Mouse (Mus musculus) lung, postnatal 14 days (tissue): ENCODE results near the gene Ccdc9.
"Not testable (repeated sequence)": the region's sequence is repeated elsewhere in the genome, so short reads cannot be mapped to it uniquely, and the experiment has no call there.

Source experiments
- DNase-seq: peaks from one replicate; pipeline ENCODE4 v3.0.0; 2021

Ccdc9 gene

GRCm38 (mm10) chr7:16308093-16308492 is 21.5 kb upstream of the Ccdc9 start, which contains the start of gene Bbc3:
TSS of gene Bbc3 (plus strand) at chr7:16308393.
- not testable (repeated sequence) for DNase-seq

- DNase-seq: not testable (repeated sequence)
Observed at GRCm38 (mm10) chr7:16307141-16307540, 20.5 kb upstream of the Ccdc9 start.

GRCm38 (mm10) chr7:16299419-16300035 is 12.9 kb upstream of the Ccdc9 start:
- DNase-seq: peak; percentile 88

- DNase-seq: no peak
Observed at GRCm38 (mm10) chr7:16298927-16299326, 12.3 kb upstream of the Ccdc9 start.

- no peak for DNase-seq
Observed at GRCm38 (mm10) chr7:16297616-16298015, 11.0 kb upstream of the Ccdc9 start.

- DNase-seq: peak; percentile 94
Observed at GRCm38 (mm10) chr7:16296766-16297390, 10.3 kb upstream of the Ccdc9 start.

GRCm38 (mm10) chr7:16296146-16296545 is 9.6 kb upstream of the Ccdc9 start:
- no peak for DNase-seq

GRCm38 (mm10) chr7:16295321-16295900 is 8.8 kb upstream of the Ccdc9 start:
- peak; percentile 81 for DNase-seq

- peak; percentile 97 for DNase-seq
Observed at GRCm38 (mm10) chr7:16294837-16295236, 8.2 kb upstream of the Ccdc9 start.

- DNase-seq: peak; percentile 47
Observed at GRCm38 (mm10) chr7:16294346-16294745, 7.8 kb upstream of the Ccdc9 start.

- no peak for DNase-seq
Observed at GRCm38 (mm10) chr7:16287791-16288190, 1.2 kb upstream of the Ccdc9 start.

GRCm38 (mm10) chr7:16287016-16287415 is 421 bp upstream of the Ccdc9 start:
- no peak for DNase-seq

GRCm38 (mm10) chr7:16285450-16286025 is 1.1 kb downstream of the Ccdc9 start:
- peak; percentile 81 for DNase-seq

GRCm38 (mm10) chr7:16284904-16285303 is 1.7 kb downstream of the Ccdc9 start:
- no peak for DNase-seq

GRCm38 (mm10) chr7:16284001-16284400 is 2.6 kb downstream of the Ccdc9 start:
- no peak for DNase-seq

GRCm38 (mm10) chr7:16282334-16282733 is 4.3 kb downstream of the Ccdc9 start:
- no peak for DNase-seq

GRCm38 (mm10) chr7:16280721-16281120 is 5.9 kb downstream of the Ccdc9 start:
- no peak for DNase-seq

GRCm38 (mm10) chr7:16274922-16275890 is 11.4 kb downstream of the Ccdc9 start:
- DNase-seq: no peak

- no peak for DNase-seq
Observed at GRCm38 (mm10) chr7:16273766-16274140, 12.8 kb downstream of the Ccdc9 start.

GRCm38 (mm10) chr7:16273081-16273765 is 13.4 kb downstream of the Ccdc9 start, which contains the start of gene Inafm1:
TSS of gene Inafm1 (minus strand) at chr7:16273617.
- peak; percentile 88 for DNase-seq

- peak; percentile 62 for DNase-seq
Observed at GRCm38 (mm10) chr7:16272681-16273080, 13.9 kb downstream of the Ccdc9 start.

GRCm38 (mm10) chr7:16271139-16271538 is 15.5 kb downstream of the Ccdc9 start:
- no peak for DNase-seq
